Mouse (Mus musculus) testis, adult 2 months (tissue): ENCODE measurements at regions not wholly inside any gene's neighbourhood (a gene's known extent, or its start where the extent isn't known, plus 50 kb on each side); places are given as distances from the start of the nearest gene placed in this dataset.

Source experiments
- H3K27ac ChIP-seq: fragments of 200-500 bp; 2 replicates; pipeline ENCODE4 v1.5.1; 2012; ENCODE audit warnings: low read depth, low read length; ENCODE audit not compliant: control insufficient read depth, insufficient read depth
- H3K27me3 ChIP-seq: fragments of 200-500 bp; 2 replicates; pipeline ENCODE4 v1.6.1; 2012; ENCODE audit warnings: mild to moderate bottlenecking, low read length, moderate library complexity; ENCODE audit not compliant: control insufficient read depth, insufficient read depth
- H3K36me3 ChIP-seq: fragments of 200-500 bp; 2 replicates; pipeline ENCODE4 v1.6.1; 2012; ENCODE audit warnings: mild to moderate bottlenecking, low read length; ENCODE audit not compliant: control insufficient read depth, insufficient read depth
- H3K4me1 ChIP-seq: fragments of 200-500 bp; 2 replicates; pipeline ENCODE4 v1.6.1; 2012; ENCODE audit warnings: low read length; ENCODE audit not compliant: control insufficient read depth, insufficient read depth
- H3K4me3 ChIP-seq: fragments of 200-500 bp; 2 replicates; pipeline ENCODE4 v1.5.1; 2012; ENCODE audit warnings: low read depth, mild to moderate bottlenecking, low read length, moderate library complexity, mixed read lengths; ENCODE audit not compliant: control insufficient read depth
- CTCF ChIP-seq: fragments of 200-500 bp; IDR thresholded peaks from 2 replicates; pipeline ENCODE4 v1.5.1; 2012; ENCODE audit warnings: low read depth, mild to moderate bottlenecking, inconsistent platforms, low read length, moderate library complexity; ENCODE audit not compliant: control insufficient read depth, insufficient read depth, insufficient replicate concordance
- POLR2A ChIP-seq: fragments of 200-500 bp; IDR thresholded peaks from 2 replicates; pipeline ENCODE4 v1.6.1; 2012; ENCODE audit warnings: low read depth, mild to moderate bottlenecking, inconsistent platforms, low read length, moderate library complexity; ENCODE audit not compliant: control insufficient read depth

DNA sequence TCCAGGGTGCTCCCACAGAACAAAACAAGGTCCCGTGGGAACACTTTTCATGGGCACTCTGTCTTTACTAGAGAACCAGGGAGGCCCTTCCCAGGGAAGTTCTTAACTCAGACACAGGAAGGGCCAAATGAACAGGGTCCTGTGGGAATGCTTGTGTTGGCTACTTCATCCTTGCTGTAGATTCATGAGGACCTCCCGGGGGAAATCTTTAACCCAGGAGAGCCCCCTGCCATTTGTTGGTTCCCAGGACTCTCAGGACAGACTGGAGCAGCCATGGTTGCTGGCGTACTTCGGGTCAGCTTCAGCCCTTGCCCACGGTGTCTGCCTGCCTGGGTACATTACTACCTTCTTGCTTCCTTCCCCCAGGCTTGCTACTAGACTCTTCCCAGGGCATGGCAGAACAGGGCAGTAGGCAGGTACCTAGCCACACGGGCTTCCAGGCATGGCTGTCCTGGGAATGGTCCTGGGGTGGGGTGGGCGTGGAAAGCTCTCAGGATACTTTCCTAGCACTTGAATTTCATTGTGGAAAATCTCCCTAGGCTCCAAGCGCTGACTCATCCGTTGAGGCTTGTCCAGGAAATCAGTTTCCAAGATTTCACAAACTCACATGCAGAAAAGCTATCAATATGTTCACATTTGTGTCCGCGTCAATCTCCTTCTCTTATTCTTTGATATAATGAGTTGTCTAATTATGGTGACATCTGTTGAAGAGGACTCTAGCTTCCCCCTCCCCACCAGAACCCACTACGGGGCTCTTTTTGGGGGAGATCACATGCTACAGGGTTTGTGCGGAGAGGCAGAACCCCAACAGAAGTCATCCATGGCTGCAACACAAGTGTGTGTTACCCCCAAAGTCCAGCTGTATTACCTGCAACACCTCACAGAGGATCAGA, 148.6 kb downstream of the Sec61b start:
- H3K27ac ChIP-seq: no peak overlapping the region
- H3K27me3 ChIP-seq: no peaks in the 10 kb centered on the region
- no peak overlapping the region for H3K4me3 ChIP-seq
- H3K4me1 ChIP-seq: no peaks in the 10 kb centered on the region
- TF ChIP-seq CTCF: no peak
- no peak for TF ChIP-seq POLR2A
- H3K36me3 ChIP-seq: no peaks in the 10 kb centered on the region

DNA sequence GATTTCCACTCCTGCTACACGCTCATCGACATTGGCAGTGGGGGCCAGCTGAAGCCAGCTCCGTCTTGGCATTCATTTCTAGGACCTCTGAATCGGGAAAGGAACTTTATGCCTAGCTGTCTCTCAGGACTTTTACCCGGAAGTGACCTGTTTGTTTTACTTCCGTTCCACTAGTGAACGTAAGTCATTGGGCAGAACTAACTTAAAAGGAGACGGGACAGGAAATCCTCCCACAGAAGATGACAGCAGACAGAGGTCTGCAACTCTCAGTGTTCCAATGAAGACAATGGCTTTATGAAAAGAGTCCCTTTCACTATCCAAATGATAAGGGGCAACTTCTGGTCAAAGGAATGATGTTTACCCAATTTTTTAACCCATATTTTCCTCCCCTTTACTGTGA, 155.5 kb downstream of the Sec61b start:
- H3K4me3 ChIP-seq: no peak overlapping the region
- TF ChIP-seq POLR2A (no peak), CTCF (no peak)
- H3K27ac ChIP-seq: no peak overlapping the region
- no peaks in the 10 kb centered on the region for H3K36me3 ChIP-seq
- H3K4me1 ChIP-seq: no peaks in the 10 kb centered on the region
- no peaks in the 10 kb centered on the region for H3K27me3 ChIP-seq

DNA sequence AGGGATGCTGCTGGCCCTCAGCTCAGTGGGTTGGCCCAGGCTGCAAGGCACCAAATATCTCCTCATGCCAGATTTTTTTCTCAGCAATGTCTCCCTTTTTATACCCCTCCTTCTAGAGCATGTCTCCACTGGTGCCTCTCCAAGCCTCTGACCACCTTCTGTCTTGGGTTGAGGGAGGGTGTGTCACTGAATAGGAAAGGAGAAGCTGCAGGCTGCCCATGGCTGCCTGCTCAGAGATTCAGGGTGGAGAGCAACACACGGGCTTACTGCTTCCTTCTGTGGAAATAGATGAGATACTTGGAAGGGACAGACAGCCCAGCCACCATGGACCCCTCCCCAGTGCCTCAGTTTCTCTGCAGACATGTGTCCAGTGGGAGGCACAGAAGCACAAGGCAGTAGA, 156.0 kb downstream of the Sec61b start:
- Histone ChIP-seq H3K27ac (no peak overlapping the region), H3K4me3 (no peak overlapping the region), H3K27me3 (no peaks in the 10 kb centered on the region), H3K36me3 (no peaks in the 10 kb centered on the region), H3K4me1 (no peaks in the 10 kb centered on the region)
- TF ChIP-seq POLR2A (no peak), CTCF (no peak)

- Histone ChIP-seq H3K36me3 (no peaks in the 10 kb centered on the region), H3K4me1 (no peaks in the 10 kb centered on the region), H3K27me3 (no peaks in the 10 kb centered on the region), H3K27ac (no peak overlapping the region), H3K4me3 (no peak overlapping the region; the same call in 1 of the 2 replicates)
- no peak for TF ChIP-seq POLR2A
- no peak for TF ChIP-seq CTCF
These were observed 164.5 kb downstream of the Sec61b start for GRCm38 (mm10) chr4:47638876-47639494.

DNA sequence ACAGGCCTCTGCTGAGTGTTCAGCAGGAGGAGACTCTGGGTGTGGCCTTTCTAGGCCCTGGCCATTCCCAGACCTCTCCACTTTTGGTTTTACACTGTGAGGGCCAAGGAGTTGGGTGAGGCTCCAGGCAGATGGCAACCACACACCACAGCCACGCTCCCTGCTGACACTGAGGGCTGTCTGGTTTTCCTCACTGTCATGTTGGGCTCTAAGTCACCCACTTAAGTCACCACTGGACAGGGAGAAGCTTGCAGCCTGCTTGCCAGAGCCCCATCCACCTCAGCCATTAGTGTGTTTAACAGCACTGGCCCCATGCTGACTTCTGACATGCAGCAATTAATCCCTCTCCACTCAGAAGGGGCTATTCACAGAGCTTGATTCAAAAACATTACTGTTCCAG, 170.6 kb downstream of the Sec61b start:
- H3K4me1 ChIP-seq: no peaks in the 10 kb centered on the region
- H3K36me3 ChIP-seq: no peaks in the 10 kb centered on the region
- no peak overlapping the region for H3K27ac ChIP-seq
- H3K27me3 ChIP-seq: no peaks in the 10 kb centered on the region
- no peak overlapping the region for H3K4me3 ChIP-seq
- TF ChIP-seq POLR2A (no peak), CTCF (no peak)

DNA sequence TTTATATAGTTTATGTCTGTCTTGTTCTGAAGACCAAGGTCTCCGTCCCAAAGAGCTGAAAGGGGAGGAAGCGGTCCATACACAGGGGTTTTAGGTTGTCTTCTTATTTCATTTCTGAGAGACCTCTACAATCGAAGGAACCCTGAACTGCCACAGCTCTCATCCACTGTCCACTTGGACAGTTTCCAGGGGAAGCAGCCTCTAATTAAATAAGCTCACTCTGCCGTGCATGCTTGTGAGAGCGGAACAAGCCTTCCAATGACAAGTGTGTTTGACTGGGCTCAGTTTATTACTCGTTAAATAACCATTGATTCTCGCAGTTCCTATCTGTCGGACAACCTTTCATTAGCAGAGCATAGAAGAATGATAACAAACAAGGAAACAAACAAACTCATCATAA, 174.2 kb downstream of the Sec61b start:
- Histone ChIP-seq H3K36me3 (no peaks in the 10 kb centered on the region), H3K4me1 (no peaks in the 10 kb centered on the region), H3K4me3 (no peak overlapping the region), H3K27ac (no peak overlapping the region), H3K27me3 (no peaks in the 10 kb centered on the region)
- TF ChIP-seq POLR2A: no peak
- TF ChIP-seq CTCF: no peak

DNA sequence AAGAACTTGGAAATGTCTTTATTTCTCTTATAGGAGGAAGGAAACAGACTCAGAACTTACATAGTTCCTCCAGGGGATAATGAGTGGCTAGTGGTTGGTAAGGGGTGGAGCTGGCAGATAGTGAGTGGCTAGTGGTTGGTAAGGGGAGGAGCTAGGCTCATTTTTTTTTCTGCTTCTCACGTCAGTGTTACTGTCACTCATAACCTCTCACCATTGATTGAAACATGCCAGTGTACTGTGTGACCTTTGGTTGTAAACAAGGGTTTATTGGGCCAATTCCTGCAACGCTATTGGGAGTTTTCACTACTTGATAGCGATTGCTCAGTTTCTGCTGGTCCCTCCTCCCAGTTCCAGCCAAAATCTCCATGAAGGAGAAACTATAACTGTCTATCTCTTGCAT, 175.5 kb downstream of the Sec61b start:
- H3K4me1 ChIP-seq: no peaks in the 10 kb centered on the region
- no peaks in the 10 kb centered on the region for H3K36me3 ChIP-seq
- no peak overlapping the region for H3K27ac ChIP-seq
- no peaks in the 10 kb centered on the region for H3K27me3 ChIP-seq
- no peak overlapping the region for H3K4me3 ChIP-seq
- TF ChIP-seq CTCF: no peak
- no peak for TF ChIP-seq POLR2A

DNA sequence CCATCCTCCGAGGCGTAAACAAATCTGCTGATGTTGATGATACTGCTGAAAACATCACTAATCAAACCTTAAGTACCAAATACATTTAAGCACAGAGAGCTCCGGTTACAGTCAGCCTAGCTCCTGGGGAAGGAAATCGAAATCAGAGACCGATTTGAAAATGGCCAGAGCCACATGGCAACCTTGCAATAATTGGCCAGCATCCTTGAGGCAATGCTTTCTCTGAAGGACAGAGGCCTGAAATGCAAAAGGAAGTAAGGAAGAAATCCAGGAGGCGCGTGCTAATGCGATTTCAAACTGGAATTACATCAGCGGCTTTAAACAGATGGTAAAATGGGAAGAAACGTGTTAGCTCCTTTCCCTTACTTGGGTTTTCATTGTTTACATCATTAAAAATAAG, 177.1 kb downstream of the Sec61b start:
- H3K36me3 ChIP-seq: no peaks in the 10 kb centered on the region
- H3K4me3 ChIP-seq: no peak overlapping the region
- H3K27ac ChIP-seq: no peak overlapping the region
- H3K4me1 ChIP-seq: no peaks in the 10 kb centered on the region
- TF ChIP-seq CTCF (no peak), POLR2A (no peak)
- no peaks in the 10 kb centered on the region for H3K27me3 ChIP-seq
